Mouse (Mus musculus): ENCODE measurements around the gene Chst8. TPM values are rescaled to one million over a fixed set of nuclear protein-coding genes. Genes with fewer than 3 reads are reported as not detected.
A peak's percentile ranks its signal among the peaks of the same experiment; 100 is the strongest.

Chst8 gene
- polyA plus RNA-seq, 1 experiment from 2014 or later, result 2.6 TPM

DNA sequence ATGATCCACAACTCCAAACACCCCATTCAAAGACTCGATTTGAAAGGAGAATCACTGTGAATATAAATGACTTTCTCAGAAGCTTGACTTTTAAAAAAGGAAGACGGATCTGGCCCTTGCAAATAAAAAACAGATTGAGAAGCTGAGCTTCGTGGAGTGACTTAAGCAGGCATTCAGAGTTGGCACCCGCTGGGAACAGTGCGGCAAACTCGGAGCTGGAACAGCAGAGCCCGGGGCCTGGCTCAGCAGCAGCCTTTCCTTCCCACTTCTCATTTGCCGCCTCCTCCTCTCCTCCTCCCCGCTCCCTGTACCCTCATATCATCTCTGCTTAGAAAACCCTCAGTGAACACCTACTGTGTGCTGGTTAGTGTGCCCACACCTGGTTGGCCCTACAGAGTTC lies 34.1 kb downstream of the Chst8 start:
- 26% methylated on average over 9 of the region's 9 CpGs for WGBS

DNA sequence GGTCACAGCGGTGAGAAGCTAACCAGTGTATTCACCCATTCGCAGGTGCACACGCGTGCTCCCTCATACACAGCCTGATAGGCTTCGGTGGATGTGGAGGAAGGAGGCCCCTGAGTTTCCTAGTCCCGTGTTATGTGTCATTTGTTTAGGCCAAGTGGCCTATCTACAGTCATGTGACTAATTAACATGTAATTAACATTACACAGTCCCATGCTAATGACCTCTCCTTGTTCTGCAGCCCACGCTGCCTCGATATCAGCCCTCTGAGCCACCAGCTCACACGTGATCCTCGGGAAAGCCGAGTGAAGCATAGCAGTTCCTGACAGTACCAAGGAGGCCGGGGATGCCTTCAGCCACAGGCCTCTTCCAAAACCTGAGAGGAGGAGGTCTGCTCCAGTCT lies 36.9 kb downstream of the Chst8 start:
- H3K9ac ChIP-seq (ENCODE audit: low read length), result no peak overlapping the region
- no peak overlapping the region for H3K27ac ChIP-seq (replicated peaks; ENCODE audit: low read depth, low read length)
- no peaks in the 10 kb centered on the region for H3K36me3 ChIP-seq (ENCODE audit: control insufficient read depth, insufficient read depth, low read length)
- H3K27me3 ChIP-seq (ENCODE audit: control insufficient read depth, insufficient read depth, low read length), result no peaks in the 10 kb centered on the region
- H3K9me3 ChIP-seq (ENCODE audit: control insufficient read depth, low read length), result no peaks in the 10 kb centered on the region
- H3K4me3 ChIP-seq (ENCODE audit: low read depth, low read length), result no peak overlapping the region
- H3K4me1 ChIP-seq (ENCODE audit: control insufficient read depth, insufficient read depth, low read length), result 0 out of 2 replicates have a peak, but pooled peaks cover 9% of the 10 kb centered on the region
- 81% methylated on average over 12 of the region's 12 CpGs for WGBS
- no peak overlapping the region for H3K4me2 ChIP-seq (ENCODE audit: low read depth, severe bottlenecking)
- DNase-seq (ENCODE audit: low spot score), result no peak
- no peak for ATAC-seq (ENCODE audit: insufficient number of reproducible peaks, low FRiP score, low TSS enrichment, low read depth)

More for the DNA sequence above, 34.1 kb downstream of the Chst8 start:
- no peak for ATAC-seq (ENCODE audit: insufficient number of reproducible peaks, low FRiP score, low TSS enrichment, low read depth)
- H3K9me3 ChIP-seq (ENCODE audit: control insufficient read depth, low read length), result no peaks in the 10 kb centered on the region
- no peak overlapping the region for H3K4me2 ChIP-seq (ENCODE audit: low read depth, severe bottlenecking)
- H3K4me3 ChIP-seq (ENCODE audit: low read depth, low read length), result no peak overlapping the region
- DNase-seq (ENCODE audit: low spot score), result no peak
- H3K27me3 ChIP-seq (ENCODE audit: control insufficient read depth, insufficient read depth, low read length), result no peaks in the 10 kb centered on the region
- H3K4me1 ChIP-seq (ENCODE audit: control insufficient read depth, insufficient read depth, low read length), result 0 out of 2 replicates have a peak, but pooled peaks cover 7% of the 10 kb centered on the region
- H3K27ac ChIP-seq (replicated peaks; ENCODE audit: low read depth, low read length), result no peak overlapping the region
- H3K9ac ChIP-seq (ENCODE audit: low read length), result no peak overlapping the region
- H3K36me3 ChIP-seq (ENCODE audit: control insufficient read depth, insufficient read depth, low read length), result no peaks in the 10 kb centered on the region

DNA sequence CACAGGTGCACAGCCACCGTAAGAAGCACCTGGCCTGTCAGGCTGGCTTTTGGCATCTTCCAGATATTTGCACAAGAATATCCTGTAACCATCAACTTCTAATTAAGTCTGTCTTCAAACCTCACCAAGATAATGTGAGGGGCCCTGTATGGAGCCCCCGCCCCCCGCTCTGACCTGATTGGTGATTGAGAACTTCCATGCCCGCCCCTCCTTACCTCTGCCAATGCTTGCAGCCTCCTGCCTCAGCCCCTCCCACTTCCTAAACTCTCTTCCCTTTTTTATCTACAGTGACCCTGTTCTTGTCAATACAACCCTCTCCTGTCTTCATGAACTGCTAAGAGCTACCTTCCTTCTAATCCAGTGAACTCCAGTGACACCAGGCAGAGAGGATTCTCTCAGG lies 37.6 kb downstream of the Chst8 start:
- Histone ChIP-seq H3K9ac (ENCODE audit: low read length) (no peak overlapping the region), H3K27ac (replicated peaks; ENCODE audit: low read depth, low read length) (no peak overlapping the region), H3K4me2 (ENCODE audit: low read depth, severe bottlenecking) (no peak overlapping the region), H3K4me3 (ENCODE audit: low read depth, low read length) (no peak overlapping the region), H3K36me3 (ENCODE audit: control insufficient read depth, insufficient read depth, low read length) (no peaks in the 10 kb centered on the region), H3K27me3 (ENCODE audit: control insufficient read depth, insufficient read depth, low read length) (no peaks in the 10 kb centered on the region), H3K4me1 (ENCODE audit: control insufficient read depth, insufficient read depth, low read length) (0 out of 2 replicates have a peak, but pooled peaks cover 9% of the 10 kb centered on the region), H3K9me3 (ENCODE audit: control insufficient read depth, low read length) (no peaks in the 10 kb centered on the region)
- WGBS, result 75% methylated on average over 4 of the region's 4 CpGs
- no peak for ATAC-seq (ENCODE audit: insufficient number of reproducible peaks, low FRiP score, low TSS enrichment, low read depth)
- DNase-seq (ENCODE audit: low spot score), result no peak

DNA sequence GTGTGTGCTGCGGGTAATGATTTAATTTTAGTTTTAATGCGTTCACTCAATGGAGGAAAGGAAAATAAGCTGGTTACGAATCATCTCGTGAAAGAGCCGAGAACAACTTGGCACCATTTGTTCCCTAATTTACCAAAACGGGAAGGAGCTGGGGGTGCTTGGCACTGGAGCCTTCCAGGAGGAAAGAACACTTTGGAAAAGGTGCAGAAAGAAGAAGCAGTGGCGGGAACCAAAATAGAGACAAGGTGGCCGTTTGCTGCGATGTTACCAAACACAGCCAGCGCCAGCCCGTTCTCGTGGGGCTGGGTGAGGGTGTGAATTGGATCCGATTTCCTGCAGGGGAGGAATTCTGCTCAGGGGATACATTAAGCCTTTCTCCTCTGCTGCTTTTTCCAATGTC lies 38.5 kb downstream of the Chst8 start:
- Histone ChIP-seq H3K4me3 (ENCODE audit: low read depth, low read length) (no peak overlapping the region), H3K4me1 (ENCODE audit: control insufficient read depth, insufficient read depth, low read length) (0 out of 2 replicates have a peak, but pooled peaks cover 9% of the 10 kb centered on the region), H3K36me3 (ENCODE audit: control insufficient read depth, insufficient read depth, low read length) (no peaks in the 10 kb centered on the region), H3K9ac (ENCODE audit: low read length) (peak overlapping the region; percentile 23; the same call in 1 of the 2 replicates), H3K27me3 (ENCODE audit: control insufficient read depth, insufficient read depth, low read length) (no peaks in the 10 kb centered on the region), H3K9me3 (ENCODE audit: control insufficient read depth, low read length) (no peaks in the 10 kb centered on the region), H3K27ac (replicated peaks; ENCODE audit: low read depth, low read length) (no peak overlapping the region), H3K4me2 (ENCODE audit: low read depth, severe bottlenecking) (peak overlapping the region; percentile 33; the same call in 1 of the 2 replicates)
- DNase-seq (ENCODE audit: low spot score), result no peak
- ATAC-seq (ENCODE audit: insufficient number of reproducible peaks, low FRiP score, low TSS enrichment, low read depth), result no peak
- 7% methylated on average over 13 of the region's 13 CpGs for WGBS

DNA sequence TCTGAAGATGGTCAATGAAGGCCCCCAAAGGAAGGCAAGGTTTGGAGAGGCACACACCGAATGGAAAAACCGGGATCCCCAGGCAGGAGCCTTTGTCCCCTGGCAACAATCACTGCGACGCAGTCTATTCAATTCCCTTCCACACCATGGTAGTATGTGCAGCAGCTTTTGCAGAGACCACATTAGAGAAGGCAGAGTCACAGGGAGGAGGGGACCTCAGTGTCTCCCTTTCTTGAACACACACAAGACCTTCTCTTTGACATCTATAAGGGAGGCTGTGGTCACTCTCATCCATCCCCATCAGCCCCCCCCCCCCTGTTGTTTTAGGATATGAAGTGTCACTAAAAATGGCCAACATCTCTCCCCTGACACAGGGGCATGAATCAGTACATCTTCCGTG lies 39.2 kb downstream of the Chst8 start:
- Histone ChIP-seq H3K4me1 (ENCODE audit: control insufficient read depth, insufficient read depth, low read length) (0 out of 2 replicates have a peak, but pooled peaks cover 9% of the 10 kb centered on the region), H3K4me3 (ENCODE audit: low read depth, low read length) (no peak overlapping the region), H3K9ac (ENCODE audit: low read length) (no peak overlapping the region), H3K27me3 (ENCODE audit: control insufficient read depth, insufficient read depth, low read length) (no peaks in the 10 kb centered on the region), H3K4me2 (ENCODE audit: low read depth, severe bottlenecking) (no peak overlapping the region), H3K9me3 (ENCODE audit: control insufficient read depth, low read length) (no peaks in the 10 kb centered on the region), H3K27ac (replicated peaks; ENCODE audit: low read depth, low read length) (no peak overlapping the region), H3K36me3 (ENCODE audit: control insufficient read depth, insufficient read depth, low read length) (no peaks in the 10 kb centered on the region)
- ATAC-seq (ENCODE audit: insufficient number of reproducible peaks, low FRiP score, low TSS enrichment, low read depth), result no peak
- DNase-seq (ENCODE audit: low spot score), result no peak
- 72% methylated on average over 5 of the region's 5 CpGs for WGBS

DNA sequence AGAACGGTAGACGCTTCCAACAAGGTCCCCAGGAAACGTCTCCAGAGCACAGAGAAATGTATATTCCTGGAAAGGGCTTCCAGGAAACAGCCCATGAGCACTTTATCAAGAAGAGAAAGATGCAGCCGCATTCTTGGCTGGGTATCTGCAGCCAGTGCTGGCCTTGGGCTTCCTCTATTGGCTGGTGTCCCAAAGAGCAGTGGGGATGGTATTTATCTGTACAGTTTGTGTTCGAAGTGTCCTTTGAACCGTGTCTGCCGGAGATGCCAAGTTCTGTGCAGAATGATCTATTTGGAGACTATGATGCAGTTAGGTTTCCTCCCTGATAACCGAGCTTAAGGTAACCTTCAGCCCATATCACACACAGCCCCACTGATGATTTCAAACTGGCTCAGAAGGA lies 43.0 kb downstream of the Chst8 start:
- H3K27ac ChIP-seq (replicated peaks; ENCODE audit: low read depth, low read length), result no peak overlapping the region
- DNase-seq (ENCODE audit: low spot score), result no peak
- peaks cover 17% of the 10 kb centered on the region for H3K4me1 ChIP-seq (ENCODE audit: control insufficient read depth, insufficient read depth, low read length)
- ATAC-seq (ENCODE audit: insufficient number of reproducible peaks, low FRiP score, low TSS enrichment, low read depth), result no peak
- no peak overlapping the region for H3K4me2 ChIP-seq (ENCODE audit: low read depth, severe bottlenecking)
- WGBS, result 81% methylated on average over 8 of the region's 8 CpGs
- H3K4me3 ChIP-seq (ENCODE audit: low read depth, low read length), result no peak overlapping the region
- H3K9ac ChIP-seq (ENCODE audit: low read length), result no peak overlapping the region
- H3K36me3 ChIP-seq (ENCODE audit: control insufficient read depth, insufficient read depth, low read length), result no peaks in the 10 kb centered on the region
- H3K27me3 ChIP-seq (ENCODE audit: control insufficient read depth, insufficient read depth, low read length), result no peaks in the 10 kb centered on the region
- no peaks in the 10 kb centered on the region for H3K9me3 ChIP-seq (ENCODE audit: control insufficient read depth, low read length)

DNA sequence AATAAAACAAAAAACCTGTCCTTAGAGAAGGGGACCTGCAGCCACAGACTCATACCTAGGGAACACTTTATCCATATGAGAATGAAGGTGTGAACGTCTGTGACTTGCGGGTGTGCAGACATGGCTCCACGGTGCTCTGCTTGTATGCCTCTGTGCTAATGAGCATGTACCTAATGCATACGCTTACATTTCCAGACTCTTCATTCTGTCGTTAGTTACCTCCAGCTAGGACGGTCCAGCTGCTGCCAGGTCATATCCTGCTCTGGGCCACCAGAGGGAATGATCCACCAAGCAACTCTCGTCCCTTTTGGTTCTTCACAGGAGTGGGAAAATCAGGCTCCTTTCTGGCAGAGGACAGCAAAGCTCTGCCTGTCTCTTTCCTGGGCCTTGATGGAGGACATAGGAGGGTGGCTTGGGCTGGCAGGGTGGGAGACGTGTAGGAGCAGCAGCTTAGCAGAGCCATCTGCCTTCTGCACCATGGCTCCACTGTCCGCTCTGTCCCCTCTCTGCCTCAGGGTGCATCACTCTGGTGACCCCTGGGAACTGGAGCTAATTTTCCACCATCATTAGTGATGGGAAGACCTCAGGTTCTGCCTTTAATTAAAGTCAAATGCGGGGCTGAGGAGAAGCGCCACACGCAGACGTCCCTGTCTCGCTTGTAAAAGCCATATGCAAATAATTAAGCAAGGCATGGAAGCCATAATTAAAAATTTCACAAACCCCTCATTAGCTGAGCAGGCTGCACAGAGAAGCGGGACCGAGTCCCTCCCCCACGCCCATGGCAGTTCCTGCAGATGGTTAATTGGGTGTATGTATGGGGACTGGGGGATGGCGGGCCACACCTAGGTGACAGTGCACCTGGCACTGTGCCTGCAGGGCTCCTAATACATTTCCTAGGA lies 48.0 kb downstream of the Chst8 start:
- Histone ChIP-seq H3K4me1 (ENCODE audit: control insufficient read depth, insufficient read depth, low read length) (peaks cover 13% of the 10 kb centered on the region), H3K36me3 (ENCODE audit: control insufficient read depth, insufficient read depth, low read length) (no peaks in the 10 kb centered on the region), H3K9ac (ENCODE audit: low read length) (no peak overlapping the region), H3K9me3 (ENCODE audit: control insufficient read depth, low read length) (no peaks in the 10 kb centered on the region), H3K4me3 (ENCODE audit: low read depth, low read length) (no peak overlapping the region), H3K27ac (replicated peaks; ENCODE audit: low read depth, low read length) (no peak overlapping the region), H3K4me2 (ENCODE audit: low read depth, severe bottlenecking) (peak overlapping the region; percentile 1; the same call in 1 of the 2 replicates), H3K27me3 (ENCODE audit: control insufficient read depth, insufficient read depth, low read length) (no peaks in the 10 kb centered on the region)
- WGBS, result 12% methylated on average over 18 of the region's 18 CpGs
- ATAC-seq (ENCODE audit: insufficient number of reproducible peaks, low FRiP score, low TSS enrichment, low read depth) (peak; percentile 56; the same call in 1 of the 2 replicates), DNase-seq (ENCODE audit: low spot score) (peak; percentile 50)

DNA sequence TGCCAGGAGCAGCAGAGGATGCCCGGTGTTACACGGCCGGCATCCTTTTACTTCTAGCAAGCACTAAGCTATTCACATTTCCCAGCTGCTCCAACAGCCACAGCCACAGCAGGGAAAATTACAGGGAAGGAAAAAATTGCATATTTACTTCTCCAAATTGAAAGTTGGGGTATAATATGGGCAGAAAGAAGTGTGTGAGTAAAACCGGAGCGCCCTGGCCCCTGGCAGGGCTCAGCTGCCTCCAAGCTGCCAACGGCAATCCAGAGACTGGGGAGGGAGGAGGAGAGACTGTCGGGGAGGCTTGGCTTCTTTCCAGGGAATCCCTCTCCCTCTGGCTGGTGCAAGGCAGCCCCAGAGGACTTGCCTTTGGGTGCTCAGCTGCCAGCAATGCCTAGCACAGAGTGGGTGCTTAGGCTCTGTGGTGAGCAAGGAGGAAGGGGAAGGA lies 53.1 kb downstream of the Chst8 start:
- Histone ChIP-seq H3K9ac (ENCODE audit: low read length) (no peak overlapping the region), H3K27me3 (ENCODE audit: control insufficient read depth, insufficient read depth, low read length) (no peaks in the 10 kb centered on the region), H3K4me1 (ENCODE audit: control insufficient read depth, insufficient read depth, low read length) (no peaks in the 10 kb centered on the region; the same call in 1 of the 2 replicates), H3K4me2 (ENCODE audit: low read depth, severe bottlenecking) (no peak overlapping the region), H3K4me3 (ENCODE audit: low read depth, low read length) (no peak overlapping the region), H3K36me3 (ENCODE audit: control insufficient read depth, insufficient read depth, low read length) (no peaks in the 10 kb centered on the region), H3K27ac (replicated peaks; ENCODE audit: low read depth, low read length) (no peak overlapping the region), H3K9me3 (ENCODE audit: control insufficient read depth, low read length) (no peaks in the 10 kb centered on the region; the same call in 1 of the 2 replicates)
- 76% methylated on average over 7 of the region's 7 CpGs for WGBS
- DNase-seq (ENCODE audit: low spot score) (no peak), ATAC-seq (ENCODE audit: insufficient number of reproducible peaks, low FRiP score, low TSS enrichment, low read depth) (no peak)
